Mouse (Mus musculus): Measurements from ENCODE around the gene Vps45. TPM values are rescaled to one million over a fixed set of nuclear protein-coding genes. Genes with fewer than 3 reads are reported as not detected.
"Not testable (repeated sequence)": the region's sequence is repeated elsewhere in the genome, so short reads cannot be mapped to it uniquely, and the experiment has no call there.

Gene Vps45
- polyA plus RNA-seq, 1 experiment from 2014 or later: 32.4 TPM

DNA sequence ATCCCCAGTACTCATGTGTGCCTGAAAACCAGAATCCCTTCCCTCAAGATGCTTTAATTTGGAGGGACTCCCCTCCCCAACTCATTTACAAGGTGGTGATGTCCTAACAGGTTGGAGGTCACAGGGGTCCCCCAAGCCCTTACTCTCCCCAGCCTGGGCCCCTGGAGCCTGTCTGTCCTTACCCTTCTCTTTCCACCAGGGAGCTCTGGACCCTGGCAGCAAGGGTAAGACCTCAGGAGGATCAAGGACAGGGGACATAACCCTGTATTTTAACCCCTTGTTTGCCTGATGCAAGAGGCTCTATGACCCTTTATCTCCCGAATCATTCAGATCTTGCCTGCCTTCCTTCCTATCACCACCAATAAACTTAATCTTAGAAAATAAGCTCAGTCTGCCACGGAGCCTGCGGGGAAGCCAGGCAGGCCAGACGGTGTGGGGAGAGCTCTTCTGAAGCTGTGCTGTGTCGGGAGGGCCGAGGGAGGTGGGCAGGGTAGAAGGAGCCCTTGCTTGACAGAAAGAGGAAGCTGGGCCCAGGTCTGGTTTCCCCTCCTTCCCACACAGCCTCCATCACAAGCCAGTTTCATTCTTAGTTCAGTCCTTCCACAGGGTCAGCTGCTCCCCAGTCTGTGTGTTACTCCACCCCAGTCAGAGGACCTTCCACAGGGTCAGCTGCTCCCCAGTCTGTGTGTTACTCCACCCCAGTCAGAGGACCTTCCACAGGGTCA lies 70.7 kb downstream of the Vps45 start:
- Histone ChIP-seq H3K27me3 (ENCODE audit: insufficient read depth, poor library complexity, severe bottlenecking) (0 out of 2 replicates have a peak, but pooled peaks cover 4% of the 10 kb centered on the region), H3K4me3 (no peak overlapping the region), H3K36me3 (peaks cover 56% of the 10 kb centered on the region), H3K9me3 (no peaks in the 10 kb centered on the region), H3K4me1 (replicated peaks) (peaks cover 52% of the 10 kb centered on the region), H3K27ac (no peak overlapping the region)
- WGBS: 74% methylated on average over 6 of the region's 6 CpGs
- DNase-seq (ENCODE audit: low spot score): no peak

DNA sequence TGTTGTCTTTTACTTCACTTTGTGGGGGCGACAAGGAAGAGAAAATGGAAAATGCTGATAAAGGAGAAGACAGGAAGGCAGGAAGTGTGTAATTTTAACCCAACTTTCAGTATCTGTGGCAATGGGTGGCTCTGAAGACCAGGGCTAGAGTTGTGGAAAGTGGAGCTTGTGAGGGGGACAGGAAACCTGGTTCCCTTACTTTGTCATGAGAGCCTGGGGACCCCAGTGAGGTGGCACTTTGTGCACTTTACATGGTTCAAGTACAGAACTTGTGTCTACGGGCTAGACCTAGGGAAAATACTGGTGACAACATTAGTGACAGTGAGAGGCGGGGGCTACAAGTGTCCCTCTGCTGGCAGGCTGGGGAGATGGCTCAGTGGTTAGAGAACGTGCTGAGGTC lies 71.3 kb downstream of the Vps45 start:
- Histone ChIP-seq H3K27me3 (ENCODE audit: insufficient read depth, poor library complexity, severe bottlenecking) (0 out of 2 replicates have a peak, but pooled peaks cover 4% of the 10 kb centered on the region), H3K9me3 (no peaks in the 10 kb centered on the region), H3K27ac (peak overlapping the region; percentile 90), H3K36me3 (peaks cover 50% of the 10 kb centered on the region), H3K4me1 (replicated peaks) (peaks cover 46% of the 10 kb centered on the region), H3K4me3 (peak overlapping the region; percentile 45; the same call in 1 of the 2 replicates)
- WGBS: 67% methylated on average over 4 of the region's 4 CpGs
- DNase-seq (ENCODE audit: low spot score): no peak

DNA sequence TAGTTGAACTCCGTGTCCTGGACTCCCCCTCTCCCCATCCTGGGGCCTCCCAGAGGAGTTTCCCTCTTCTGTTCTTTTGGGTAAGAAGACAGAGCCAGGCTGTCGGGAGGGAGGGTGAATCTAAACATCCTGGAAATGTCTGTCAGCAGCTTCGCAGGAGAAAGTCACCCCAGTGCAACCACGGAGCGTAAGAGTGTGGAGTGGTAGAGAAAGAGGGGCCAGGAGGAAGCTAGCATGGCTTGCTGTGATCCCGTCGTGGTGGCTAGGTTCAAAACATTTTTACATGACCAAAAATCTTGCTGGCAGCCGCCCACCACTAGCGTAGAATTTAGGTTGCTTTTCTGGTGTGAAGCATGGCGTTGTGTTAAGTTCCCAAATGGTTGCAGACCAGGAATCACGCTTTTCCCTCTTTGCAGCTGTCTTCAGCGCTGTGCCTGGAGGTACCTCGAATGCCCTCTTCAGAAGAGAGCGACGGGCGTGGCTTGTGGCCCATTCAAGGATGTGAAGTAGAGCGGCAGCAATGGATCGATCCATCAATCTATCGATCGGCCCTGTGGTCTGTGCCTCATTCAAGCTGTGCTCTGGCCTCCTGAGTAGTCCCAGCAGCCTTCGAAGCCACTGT lies 72.2 kb downstream of the Vps45 start:
- 2% methylated on average over 21 of the region's 21 CpGs for WGBS
- peak overlapping the region; percentile 90 for H3K27ac ChIP-seq
- H3K9me3 ChIP-seq: no peaks in the 10 kb centered on the region
- H3K36me3 ChIP-seq: peaks cover 41% of the 10 kb centered on the region
- H3K4me1 ChIP-seq (replicated peaks): peaks cover 39% of the 10 kb centered on the region
- H3K27me3 ChIP-seq (ENCODE audit: insufficient read depth, poor library complexity, severe bottlenecking): 0 out of 2 replicates have a peak, but pooled peaks cover 4% of the 10 kb centered on the region
- H3K4me3 ChIP-seq: peak overlapping the region; percentile 45
- peak; percentile 81 for DNase-seq (ENCODE audit: low spot score)

DNA sequence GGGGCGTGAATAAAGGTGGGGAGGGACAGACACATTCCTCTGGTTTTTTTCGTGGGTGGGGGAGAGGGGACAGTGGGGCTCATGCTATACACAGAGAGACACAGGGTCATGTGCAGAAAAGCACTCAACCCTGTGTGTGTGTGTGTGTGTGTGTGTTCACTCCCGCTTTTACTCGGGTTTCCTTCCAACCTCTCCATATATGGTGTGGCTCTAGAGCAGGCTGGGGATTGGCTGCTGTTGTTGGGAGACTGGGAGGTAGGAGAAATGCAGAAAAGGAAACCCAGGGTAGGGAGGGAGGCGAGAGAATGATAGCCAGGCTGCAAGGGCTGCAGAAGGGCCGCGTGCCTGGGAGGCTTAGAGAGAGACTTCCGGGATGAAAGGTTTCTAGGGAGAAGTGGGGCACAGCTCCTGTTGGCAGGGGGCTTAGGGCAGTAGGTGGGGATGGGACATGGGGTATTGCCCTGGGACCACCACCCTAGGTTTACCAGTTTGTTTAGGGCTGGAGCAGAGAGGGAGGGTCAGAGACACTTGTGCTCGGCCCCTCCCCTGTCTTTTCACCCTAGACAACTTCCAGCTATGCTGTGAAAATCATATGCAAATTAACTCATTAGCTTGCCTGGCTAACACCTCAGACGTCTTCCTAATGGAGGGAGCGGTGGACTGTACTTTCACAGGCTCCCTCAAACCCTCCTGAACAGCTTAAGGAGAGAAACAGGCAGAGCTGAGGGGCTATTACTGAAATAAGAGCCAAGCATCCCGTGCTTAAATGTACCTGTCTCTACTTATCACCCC lies 72.9 kb downstream of the Vps45 start:
- Histone ChIP-seq H3K27me3 (ENCODE audit: insufficient read depth, poor library complexity, severe bottlenecking) (0 out of 2 replicates have a peak, but pooled peaks cover 4% of the 10 kb centered on the region), H3K9me3 (no peaks in the 10 kb centered on the region), H3K4me1 (replicated peaks) (peaks cover 39% of the 10 kb centered on the region), H3K4me3 (peak overlapping the region; percentile 45), H3K27ac (peak overlapping the region; percentile 90), H3K36me3 (peaks cover 34% of the 10 kb centered on the region)
- WGBS: 4% methylated on average over 12 of the region's 12 CpGs
- DNase-seq (ENCODE audit: low spot score): peak; percentile 80

DNA sequence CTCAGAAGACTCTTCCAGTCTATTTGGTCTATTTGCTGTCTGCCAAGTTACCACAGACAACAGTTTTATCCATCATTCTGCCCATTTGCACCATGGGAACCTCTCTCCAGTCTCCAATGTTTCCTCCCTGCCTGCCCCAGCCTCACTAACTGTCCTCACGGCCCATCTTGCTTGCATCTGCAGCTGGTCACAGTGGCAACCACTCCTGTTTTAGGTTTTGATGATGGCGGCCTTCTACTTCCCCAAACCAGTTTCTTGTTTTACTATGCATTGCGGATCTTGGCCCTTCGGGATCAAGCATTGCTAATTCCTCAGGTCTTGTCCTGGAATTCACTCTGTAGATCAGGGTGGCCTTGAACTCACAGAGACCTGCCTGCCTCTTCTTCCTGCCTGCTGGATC lies 76.1 kb downstream of the Vps45 start:
- no peak overlapping the region; the same call in 1 of the 2 replicates for H3K27ac ChIP-seq
- DNase-seq (ENCODE audit: low spot score): no peak
- WGBS: 92% methylated on average over 4 of the region's 4 CpGs

DNA sequence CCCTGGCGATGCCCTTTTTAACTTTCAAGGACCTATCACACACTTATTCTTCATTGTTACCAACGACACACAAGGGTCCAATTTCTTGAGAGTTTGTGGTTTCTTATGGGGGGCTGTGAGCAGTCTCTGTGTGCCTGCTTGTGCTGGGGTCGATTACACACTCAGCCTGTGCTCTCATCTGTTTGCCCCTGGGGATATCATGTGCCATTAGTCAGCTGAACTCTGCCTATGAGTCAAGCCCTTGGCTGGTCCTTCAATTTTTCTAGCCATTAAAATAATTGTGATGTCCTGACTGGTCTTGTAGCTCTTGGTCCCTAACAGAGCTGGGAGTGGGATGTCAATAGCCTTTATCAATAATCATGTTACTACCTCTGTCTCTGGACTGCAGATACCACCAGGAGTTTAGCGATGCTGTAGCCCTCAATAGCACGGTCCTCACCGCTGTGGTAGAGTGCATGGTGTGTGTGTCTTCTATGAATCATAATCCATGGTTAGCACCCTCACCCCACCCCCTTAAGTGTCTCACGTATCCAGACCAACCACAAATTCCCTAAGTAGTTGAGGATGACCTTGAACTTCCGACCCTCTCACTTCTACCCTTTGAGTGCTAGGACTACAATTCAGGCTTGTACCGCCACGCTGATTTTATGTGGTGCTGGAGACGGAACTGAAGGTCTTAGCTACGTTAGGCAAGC lies 77.8 kb downstream of the Vps45 start:
- DNase-seq (ENCODE audit: low spot score): no peak
- no peaks in the 10 kb centered on the region for H3K36me3 ChIP-seq
- H3K4me1 ChIP-seq (replicated peaks): peaks cover 10% of the 10 kb centered on the region
- H3K4me3 ChIP-seq: no peak overlapping the region
- no peaks in the 10 kb centered on the region for H3K27me3 ChIP-seq (ENCODE audit: insufficient read depth, poor library complexity, severe bottlenecking)
- WGBS: 84% methylated on average over 12 of the region's 12 CpGs
- no peaks in the 10 kb centered on the region for H3K9me3 ChIP-seq
- no peak overlapping the region for H3K27ac ChIP-seq

More for the DNA sequence above, 76.1 kb downstream of the Vps45 start:
- Histone ChIP-seq H3K27me3 (ENCODE audit: insufficient read depth, poor library complexity, severe bottlenecking) (0 out of 2 replicates have a peak, but pooled peaks cover under 1% of the 10 kb centered on the region), H3K4me1 (replicated peaks) (peaks cover 27% of the 10 kb centered on the region), H3K9me3 (no peaks in the 10 kb centered on the region), H3K4me3 (no peak overlapping the region), H3K36me3 (peaks cover 2% of the 10 kb centered on the region)

DNA sequence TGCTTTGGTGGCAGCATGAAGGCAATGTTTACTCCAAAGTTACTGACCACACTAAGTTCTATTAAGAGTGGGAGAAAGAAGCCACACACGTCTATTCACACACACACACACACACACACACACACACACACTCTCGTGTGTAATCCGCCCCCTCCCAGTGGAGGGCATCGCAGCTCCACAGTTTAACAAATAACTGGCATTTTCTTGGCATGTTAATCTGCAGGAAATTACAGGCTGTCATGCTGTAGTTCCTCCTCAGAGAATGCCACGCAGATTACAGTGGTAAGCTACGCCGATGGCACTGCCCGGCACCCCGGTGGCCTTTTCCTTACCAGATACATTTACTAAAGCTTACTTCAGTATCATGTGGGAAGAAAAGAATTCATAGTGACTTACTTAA lies 80.0 kb downstream of the Vps45 start:
- no peak overlapping the region for H3K4me3 ChIP-seq
- H3K9me3 ChIP-seq: no peaks in the 10 kb centered on the region
- no peak overlapping the region for H3K27ac ChIP-seq
- DNase-seq (ENCODE audit: low spot score): no peak
- H3K36me3 ChIP-seq: no peaks in the 10 kb centered on the region
- H3K4me1 ChIP-seq (replicated peaks): peaks cover 12% of the 10 kb centered on the region
- 88% methylated on average over 9 of the region's 9 CpGs for WGBS
- H3K27me3 ChIP-seq (ENCODE audit: insufficient read depth, poor library complexity, severe bottlenecking): peaks cover 21% of the 10 kb centered on the region

DNA sequence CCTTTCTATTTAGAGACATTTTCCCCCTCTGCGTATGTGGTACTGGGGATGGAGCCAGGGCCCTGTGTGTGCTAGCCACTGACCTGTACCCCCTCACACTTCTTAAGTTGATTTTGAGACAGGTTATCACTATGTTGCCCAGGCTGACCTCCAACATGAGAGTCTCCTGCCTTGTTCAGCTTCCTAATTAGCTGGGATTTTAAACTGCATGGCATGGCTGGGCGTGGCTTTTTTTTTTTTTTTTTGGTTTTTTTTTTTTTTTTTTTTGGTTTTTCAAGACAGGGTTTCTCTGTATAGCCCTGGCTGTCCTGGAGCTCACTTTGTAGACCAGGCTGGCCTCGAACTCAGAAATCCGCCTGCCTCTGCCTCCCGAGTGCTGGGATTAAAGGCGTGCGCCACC lies 80.7 kb downstream of the Vps45 start:
- peaks cover 19% of the 10 kb centered on the region for H3K4me1 ChIP-seq (replicated peaks)
- H3K4me3 ChIP-seq; H3K36me3 ChIP-seq; H3K9me3 ChIP-seq; H3K27ac ChIP-seq; DNase-seq (ENCODE audit: low spot score): not testable (repeated sequence)
- 94% methylated on average over 7 of the region's 7 CpGs for WGBS
- peaks cover 22% of the 10 kb centered on the region for H3K27me3 ChIP-seq (ENCODE audit: insufficient read depth, poor library complexity, severe bottlenecking)

DNA sequence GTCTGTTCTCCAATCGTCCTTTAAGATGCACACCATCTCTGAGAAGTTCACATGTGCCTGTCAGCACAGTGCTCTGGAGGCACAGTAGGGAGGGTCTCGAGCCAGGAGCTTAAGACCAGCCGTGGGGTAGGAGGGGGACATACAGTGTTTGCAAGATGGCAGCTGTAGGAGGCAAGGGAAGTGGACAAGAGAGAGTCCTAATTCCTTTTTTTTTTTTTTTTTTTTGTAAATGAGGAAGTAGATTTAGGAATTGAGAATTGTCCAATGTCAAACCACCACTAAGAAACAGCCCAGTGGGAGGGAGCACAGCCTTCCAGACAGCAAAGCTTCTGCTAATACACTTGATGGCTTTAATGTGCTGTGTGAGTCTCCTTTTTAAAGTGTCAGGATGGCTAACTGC lies 81.2 kb downstream of the Vps45 start:
- 67% methylated on average over 3 of the region's 3 CpGs for WGBS
- DNase-seq (ENCODE audit: low spot score): no peak

DNA sequence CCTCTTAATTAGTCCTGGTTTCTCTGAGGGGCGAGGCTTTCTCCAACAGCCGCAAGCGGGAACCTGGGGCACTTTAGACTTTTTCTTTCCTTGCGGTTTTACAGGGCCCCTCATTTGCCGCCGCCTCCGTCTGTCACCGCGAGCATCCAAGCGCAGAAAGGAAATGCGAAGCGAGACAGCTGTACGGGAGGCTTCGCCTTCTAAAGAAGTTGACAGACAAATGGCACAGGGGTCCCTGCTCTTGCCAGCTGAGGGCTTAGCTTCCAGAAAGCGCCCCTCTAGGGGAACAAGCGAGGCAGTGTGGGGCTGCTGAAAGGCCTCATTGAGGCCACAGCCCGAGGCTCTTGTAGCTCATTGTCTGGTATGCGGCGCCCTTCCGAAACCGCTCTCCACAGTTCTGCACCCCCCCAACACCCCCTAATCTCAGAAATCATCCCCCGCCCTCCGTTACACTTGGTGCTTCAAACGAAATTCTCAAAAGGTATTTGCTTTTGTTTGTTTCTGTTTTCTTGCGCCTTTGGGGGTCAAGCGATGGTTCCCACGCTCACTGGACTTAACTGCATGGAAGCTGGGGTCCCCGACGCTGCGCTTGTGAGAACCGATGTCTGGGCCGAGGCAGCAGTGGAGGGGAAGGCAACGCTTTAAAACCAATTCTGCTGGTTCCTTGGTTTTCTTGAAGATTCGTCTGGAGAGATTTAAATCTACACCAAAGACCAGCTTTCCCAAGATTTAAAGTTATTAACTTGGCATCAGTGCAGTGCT lies 85.2 kb downstream of the Vps45 start:
- WGBS: 2% methylated on average over 34 of the region's 34 CpGs
- Histone ChIP-seq H3K27me3 (ENCODE audit: insufficient read depth, poor library complexity, severe bottlenecking) (peaks cover 26% of the 10 kb centered on the region), H3K36me3 (no peaks in the 10 kb centered on the region), H3K4me1 (replicated peaks) (peaks cover 22% of the 10 kb centered on the region), H3K27ac (peak overlapping the region; percentile 81), H3K9me3 (no peaks in the 10 kb centered on the region), H3K4me3 (peak overlapping the region; percentile 43)
- peak; percentile 81 for DNase-seq (ENCODE audit: low spot score)

More for the DNA sequence above, 81.2 kb downstream of the Vps45 start:
- Histone ChIP-seq H3K27me3 (ENCODE audit: insufficient read depth, poor library complexity, severe bottlenecking) (peaks cover 22% of the 10 kb centered on the region), H3K4me1 (replicated peaks) (peaks cover 22% of the 10 kb centered on the region), H3K27ac (no peak overlapping the region), H3K4me3 (no peak overlapping the region), H3K9me3 (no peaks in the 10 kb centered on the region), H3K36me3 (no peaks in the 10 kb centered on the region)

DNA sequence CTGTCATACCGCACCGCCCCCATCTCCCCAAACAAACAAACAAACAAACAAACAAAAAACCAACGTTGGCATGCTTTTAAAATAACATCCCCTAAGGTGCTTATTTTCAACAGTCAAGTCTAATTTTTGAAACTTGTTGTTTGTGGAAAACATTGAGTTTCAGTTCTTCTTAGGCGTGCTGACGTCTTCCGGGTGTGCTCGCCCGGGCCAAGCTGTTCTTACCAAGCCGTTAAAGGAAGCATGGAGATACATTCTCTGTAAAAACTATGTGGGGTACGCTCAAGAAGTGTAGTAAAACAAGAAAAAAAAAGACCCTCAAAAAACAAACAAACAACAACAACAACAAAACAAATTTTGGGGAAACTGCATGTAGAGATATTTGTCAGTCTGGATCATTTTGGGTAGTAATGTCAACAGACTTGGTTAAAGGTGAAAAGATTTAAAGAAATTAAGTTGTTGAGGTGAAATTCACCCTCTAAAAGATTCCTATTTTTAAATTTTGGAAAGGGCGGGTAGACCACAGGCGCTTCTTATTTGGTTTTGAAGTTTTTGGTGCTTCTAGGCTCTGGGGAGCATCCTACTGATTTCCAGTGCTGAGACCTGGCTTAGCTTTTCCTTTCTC lies 85.9 kb downstream of the Vps45 start:
- 67% methylated on average over 12 of the region's 12 CpGs for WGBS
- Histone ChIP-seq H3K27ac (peak overlapping the region; percentile 81), H3K4me1 (replicated peaks) (peaks cover 22% of the 10 kb centered on the region), H3K9me3 (no peaks in the 10 kb centered on the region), H3K4me3 (peak overlapping the region; percentile 43), H3K27me3 (ENCODE audit: insufficient read depth, poor library complexity, severe bottlenecking) (peaks cover 26% of the 10 kb centered on the region), H3K36me3 (no peaks in the 10 kb centered on the region)
- DNase-seq (ENCODE audit: low spot score): no peak
